Mouse (Mus musculus): ENCODE data around the gene Tbx10.

DNA sequence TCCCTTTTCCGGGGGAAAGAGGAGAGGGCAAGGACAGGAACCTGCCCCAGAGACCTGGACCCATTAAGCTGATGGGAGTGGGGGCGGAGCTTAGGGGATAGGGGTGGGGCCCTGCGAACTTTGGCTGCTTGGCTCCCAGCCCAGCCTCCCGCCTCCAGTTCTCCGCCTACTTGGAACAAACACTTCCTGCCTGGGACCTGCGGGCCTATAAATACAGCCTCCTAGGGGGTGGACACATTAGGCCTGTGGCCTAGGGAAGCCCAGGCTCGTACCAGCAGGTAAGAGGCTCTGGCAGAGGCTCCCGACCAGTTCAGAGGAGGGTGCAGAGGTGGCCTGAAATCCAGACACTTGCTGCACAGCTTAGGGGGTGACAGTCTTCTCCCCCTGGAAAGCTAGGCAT lies 6.2 kb upstream of the Tbx10 start, which contains the start of gene Acy3:
- TF ChIP-seq USF1 (IDR thresholded peaks at IDR 0.05; ENCODE audit: low read depth) (no peak), CTCF (IDR thresholded peaks at IDR 0.05; ENCODE audit: control insufficient read depth, insufficient read depth, insufficient read length) (no peak), CEBPB (IDR thresholded peaks at IDR 0.05; ENCODE audit: low read depth) (no peak)

All from C2C12 (cell line).